Mouse (Mus musculus) telencephalon, adult 2 months (tissue): Measurements from ENCODE around the gene Rfx4.

ENCODE experiments used
- DNase-seq: peaks from one replicate; pipeline ENCODE4 v3.0.0-alpha.2; 2011; ENCODE audit warnings: low read depth, low spot score

The Rfx4 gene

DNA sequence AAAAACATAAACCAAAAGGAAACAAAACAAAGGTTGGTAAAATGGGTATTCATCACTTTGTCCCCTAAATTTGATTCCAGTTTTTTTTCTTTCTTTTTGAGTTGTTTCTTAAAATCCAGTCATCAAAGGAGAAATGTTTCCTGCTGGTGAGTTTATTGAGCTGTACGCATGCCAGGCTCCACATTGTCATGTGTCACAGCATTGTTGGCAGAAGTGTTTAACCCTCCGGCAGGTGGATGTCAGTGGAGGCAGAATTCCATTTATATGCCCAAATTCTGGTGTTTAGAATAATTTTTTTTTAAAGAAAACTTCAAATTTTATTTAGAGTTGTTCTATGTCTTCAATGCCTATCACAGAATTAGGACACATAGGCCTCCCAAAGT is 56.0 kb downstream of the Rfx4 start:
- no peak for DNase-seq

DNA sequence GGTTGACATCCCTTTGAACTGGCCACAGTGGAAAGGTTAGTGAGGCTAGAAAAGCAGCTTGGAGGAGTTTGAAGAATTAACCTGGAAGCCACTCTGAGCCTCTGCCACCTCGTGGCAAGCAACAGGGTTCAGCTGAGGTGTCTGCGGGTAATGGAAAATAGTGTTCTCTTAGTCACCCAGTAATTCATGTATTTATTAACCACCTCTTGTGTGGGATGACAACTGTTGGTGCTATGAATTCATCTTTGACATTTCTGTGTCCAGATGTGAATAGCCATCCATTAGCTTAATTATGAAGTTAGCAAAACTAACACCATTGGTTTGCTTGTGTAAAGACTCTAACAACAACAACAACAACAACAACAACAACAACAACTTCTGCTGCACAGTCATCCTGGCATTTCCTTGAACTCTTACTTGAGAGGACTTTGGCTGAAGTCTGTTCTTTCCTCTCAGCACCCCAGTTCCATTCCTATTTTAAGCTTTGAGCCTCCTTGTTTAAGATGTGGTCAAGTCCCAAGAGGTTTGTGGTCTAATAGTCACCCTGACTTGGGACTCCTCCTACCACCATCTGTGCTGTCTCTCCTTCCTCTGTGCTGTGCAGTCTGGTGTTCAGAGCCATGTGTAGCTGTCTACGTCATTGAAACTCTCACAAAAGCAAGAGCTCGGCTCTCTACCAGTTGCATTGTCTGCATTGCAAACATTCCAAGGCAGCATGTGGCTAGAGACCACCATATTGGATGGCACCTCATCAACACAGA is 60.0 kb downstream of the Rfx4 start:
- DNase-seq = no peak

DNA sequence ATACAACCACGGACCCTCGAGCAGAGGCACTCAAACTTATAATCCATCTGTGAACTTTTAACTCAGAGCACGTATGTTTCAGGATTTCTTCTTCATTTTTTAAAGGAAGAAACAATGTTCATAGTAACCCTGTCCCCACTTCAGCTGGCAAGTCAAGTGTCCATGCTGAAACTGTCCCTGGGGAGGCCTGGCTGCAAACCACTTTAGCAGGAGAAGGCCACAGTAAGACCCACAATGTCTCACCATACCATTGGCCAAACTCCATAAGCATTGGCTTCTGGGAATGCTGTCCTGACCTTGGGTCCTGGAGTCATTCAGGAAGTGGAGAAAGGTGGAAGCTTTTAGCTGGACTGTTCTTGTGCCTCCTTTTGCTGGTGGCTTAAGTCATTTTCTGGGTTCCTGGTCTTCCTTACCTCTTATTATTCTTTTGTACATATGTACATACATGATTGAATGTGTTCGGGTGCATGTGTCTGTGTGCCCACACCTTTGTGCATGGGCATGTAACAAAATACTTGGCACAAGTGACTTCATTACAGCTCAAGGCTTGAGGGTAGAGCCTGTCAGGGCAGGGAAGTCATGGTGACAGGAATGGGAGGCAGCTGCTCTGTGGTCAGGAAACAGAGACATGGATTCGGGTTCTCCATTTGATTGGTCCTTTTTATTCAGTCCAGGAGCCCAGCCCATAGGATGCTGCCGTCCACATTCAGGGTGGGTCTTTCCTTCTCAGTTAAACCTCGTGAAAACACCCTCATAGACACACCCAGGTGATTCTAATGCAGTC is 61.4 kb downstream of the Rfx4 start:
- DNase-seq = no peak

DNA sequence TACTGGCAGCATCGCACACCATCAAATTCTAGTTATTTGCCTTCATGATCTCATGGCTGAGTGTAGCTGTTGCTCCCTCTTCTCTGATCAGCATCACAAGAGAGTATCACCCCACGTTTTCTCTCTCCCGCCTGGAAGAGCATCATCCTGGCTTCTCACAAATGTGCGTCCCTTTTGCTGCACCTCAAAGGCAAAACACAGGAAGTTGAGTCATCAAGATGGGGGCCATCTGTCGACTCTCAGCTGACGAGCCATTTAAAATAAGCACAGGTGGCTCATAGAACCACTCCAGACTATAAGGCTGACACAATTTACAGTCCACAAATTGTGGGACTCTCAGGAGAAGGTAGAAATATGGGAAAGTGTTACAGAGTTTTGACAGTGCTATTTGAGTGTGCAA is 63.8 kb downstream of the Rfx4 start:
- peak; percentile 46 for DNase-seq

DNA sequence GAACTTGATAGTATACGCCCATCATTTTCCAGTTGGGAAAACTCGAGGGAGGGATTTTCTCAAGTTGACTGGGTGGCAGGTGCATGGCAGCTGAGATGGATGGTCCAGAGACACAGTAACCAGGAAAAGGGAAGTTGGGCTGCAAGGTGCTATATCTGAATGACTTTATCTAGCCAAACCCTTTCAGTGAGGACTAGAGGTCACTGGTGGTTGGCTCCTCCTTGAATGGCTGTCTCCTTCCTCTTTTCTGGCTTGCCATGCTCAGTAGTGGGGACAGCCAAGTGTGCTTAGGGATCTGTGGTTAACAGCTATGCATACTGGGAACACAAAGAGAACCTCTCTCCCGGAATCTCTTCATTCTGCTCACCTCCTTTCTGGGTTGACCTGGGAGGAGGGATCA is 64.4 kb downstream of the Rfx4 start:
- no peak for DNase-seq

DNA sequence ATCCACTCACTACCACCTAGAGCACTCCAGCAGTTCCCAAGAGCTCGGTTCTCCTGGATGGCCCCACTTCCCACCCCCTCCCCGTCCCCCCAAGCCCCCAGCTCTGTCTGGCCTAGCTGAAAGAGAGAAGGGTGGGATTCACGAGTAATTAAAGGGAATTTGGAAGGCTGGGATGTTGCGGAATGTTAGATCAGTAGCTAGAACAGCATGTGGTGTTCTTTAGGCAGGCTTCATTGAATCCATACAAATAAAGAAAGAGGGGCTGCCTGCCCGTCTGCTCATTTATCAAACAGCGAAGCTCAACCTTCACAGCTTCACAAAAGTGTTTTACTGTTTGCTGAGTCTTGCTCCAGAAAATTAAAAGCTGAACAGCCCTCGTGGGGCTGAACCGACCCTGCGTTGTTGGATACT is 66.9 kb downstream of the Rfx4 start:
- DNase-seq = no peak

DNA sequence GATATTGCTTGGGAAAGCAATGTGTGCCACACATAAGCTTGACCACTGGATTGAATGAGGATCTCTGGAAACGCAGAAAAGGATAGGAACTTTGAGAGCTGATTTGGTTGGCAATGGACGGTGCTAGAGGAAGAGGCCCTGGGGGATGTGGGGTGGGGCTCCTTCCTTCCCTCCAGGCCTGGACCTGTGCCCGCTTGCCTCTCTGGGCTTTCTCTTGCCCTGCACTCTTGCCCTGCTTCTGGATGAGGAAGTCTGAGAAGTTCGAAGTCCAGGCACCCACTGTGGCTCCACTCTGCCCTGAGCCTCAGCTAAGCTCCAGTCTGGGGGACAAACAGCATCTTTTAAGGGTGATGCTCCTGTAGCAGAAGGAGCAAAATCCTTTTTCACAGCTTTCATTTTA is 67.8 kb downstream of the Rfx4 start:
- DNase-seq = no peak

DNA sequence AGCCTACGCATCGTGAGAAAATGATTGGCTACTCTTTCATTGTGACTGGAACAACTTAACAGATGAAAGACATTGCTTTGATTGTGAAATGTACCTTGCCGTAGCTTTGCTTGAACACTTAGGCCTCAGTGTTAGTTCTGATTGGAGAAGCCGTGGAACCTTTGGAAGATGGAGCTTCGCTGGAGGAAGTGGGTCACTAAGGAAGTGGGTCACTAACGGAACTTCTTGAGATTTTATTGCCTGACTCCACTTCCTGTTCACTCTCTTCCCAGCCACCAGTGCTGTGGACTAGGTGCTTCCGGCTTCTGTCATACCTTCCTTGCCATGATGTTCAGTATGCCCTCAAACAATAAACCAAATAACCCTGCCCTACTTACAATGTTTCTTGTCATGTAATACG is 73.1 kb downstream of the Rfx4 start:
- DNase-seq = no peak

DNA sequence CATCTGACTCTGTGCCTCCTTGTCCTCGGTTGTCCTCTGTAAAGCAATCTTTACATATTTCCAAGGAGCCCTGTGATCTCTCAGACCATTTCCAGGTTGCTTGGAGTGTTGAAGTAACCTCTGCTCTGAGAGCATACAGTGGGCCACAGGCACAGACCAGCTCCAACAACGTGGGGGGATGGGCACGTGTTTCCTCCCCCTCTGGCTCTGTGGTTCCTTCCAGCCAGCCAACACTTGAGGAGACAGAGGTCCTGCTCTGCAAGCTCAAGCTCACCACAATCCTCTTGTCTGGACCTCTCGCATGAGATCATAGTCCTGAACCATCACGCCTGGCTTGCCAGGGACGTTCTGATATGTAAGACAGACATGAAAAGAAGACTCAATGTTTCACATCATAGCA is 79.7 kb downstream of the Rfx4 start:
- DNase-seq = no peak

DNA sequence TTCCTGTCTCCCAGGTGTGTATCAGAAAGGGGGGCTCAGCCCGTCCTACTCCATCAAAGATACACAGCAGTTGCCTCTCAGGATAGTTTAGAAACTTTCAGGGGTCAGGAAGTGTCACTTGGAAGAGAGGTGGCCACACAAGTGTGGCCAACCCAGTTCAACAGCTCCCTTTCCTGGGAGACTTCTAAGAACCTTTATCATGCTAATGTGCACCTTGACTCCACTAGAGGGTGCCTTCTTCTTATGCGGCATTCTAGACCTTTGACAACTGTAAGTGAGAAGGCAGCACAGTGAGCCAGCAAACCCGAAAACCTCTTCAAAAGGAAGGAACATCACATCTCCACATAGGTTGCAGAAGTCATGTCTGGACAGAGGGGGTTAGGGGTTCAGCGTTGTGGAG is 80.2 kb downstream of the Rfx4 start:
- DNase-seq = peak; percentile 19

DNA sequence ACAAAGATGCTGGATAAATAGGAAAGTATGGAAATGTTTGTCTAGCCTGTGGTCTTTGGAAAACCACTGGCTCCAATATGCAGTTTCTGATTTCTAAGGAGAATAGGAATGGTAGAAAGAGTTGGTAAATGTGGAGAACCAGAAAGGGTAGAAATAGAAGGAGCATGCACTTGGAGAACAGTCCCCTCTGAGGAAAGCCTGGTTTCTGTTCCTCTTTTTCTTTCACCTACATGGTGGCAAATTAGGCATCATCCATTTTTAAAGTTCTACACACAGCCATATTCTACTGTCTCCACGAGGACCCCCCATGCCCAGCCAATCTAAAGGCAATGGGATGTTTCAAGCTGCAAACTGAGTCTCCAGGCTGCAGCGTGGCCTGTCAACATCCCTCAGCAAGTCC is 81.5 kb downstream of the Rfx4 start:
- no peak for DNase-seq

DNA sequence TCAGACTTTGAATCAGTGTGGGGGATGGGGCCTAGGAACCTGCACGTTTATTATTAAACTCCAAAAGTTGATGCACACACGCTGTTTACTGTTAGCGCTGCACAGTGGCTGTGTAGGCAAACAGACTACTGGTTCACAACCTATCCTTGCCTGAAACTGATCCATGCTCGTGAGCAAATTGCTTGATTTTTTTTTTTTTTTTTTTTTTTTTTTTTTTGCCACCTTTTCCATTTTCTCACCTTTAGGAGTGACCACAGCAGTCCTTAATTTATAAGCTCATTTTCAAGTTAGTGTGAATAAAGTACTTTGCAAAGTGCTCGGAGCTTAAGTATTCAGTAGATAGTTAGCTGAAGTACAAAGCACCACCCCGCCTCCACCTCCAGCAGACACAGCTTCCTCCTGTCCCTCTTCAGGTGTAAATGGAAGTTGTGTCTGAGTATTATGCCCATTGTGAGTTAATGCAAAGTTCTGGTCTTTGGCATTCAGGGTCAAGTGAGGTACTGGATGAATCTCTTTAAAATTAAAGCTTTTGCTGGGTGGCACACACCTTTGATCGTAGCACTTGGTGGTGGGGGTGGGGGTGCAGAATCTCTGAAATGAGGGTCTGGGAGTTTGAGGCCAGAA is 83.1 kb downstream of the Rfx4 start:
- DNase-seq = no peak

DNA sequence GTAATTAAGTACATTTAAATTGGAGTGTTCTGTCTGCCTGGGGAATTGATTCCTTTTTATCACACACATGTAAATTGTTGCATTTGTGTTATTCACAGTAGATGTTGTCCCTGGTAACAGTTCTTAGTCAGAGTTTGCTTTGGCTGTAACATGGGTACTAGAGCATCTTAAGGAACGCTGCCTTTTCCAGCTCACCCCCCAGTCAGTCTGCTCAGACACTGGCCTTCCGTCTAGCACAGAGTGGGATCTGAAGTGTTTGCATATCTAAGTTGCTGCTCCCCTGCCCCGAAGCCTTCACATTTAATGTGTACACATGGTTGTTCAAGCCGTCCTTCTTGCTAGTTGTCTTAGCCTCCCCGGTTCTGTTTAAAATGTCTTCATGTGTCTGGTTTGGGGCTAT is 90.8 kb downstream of the Rfx4 start:
- no peak for DNase-seq

DNA sequence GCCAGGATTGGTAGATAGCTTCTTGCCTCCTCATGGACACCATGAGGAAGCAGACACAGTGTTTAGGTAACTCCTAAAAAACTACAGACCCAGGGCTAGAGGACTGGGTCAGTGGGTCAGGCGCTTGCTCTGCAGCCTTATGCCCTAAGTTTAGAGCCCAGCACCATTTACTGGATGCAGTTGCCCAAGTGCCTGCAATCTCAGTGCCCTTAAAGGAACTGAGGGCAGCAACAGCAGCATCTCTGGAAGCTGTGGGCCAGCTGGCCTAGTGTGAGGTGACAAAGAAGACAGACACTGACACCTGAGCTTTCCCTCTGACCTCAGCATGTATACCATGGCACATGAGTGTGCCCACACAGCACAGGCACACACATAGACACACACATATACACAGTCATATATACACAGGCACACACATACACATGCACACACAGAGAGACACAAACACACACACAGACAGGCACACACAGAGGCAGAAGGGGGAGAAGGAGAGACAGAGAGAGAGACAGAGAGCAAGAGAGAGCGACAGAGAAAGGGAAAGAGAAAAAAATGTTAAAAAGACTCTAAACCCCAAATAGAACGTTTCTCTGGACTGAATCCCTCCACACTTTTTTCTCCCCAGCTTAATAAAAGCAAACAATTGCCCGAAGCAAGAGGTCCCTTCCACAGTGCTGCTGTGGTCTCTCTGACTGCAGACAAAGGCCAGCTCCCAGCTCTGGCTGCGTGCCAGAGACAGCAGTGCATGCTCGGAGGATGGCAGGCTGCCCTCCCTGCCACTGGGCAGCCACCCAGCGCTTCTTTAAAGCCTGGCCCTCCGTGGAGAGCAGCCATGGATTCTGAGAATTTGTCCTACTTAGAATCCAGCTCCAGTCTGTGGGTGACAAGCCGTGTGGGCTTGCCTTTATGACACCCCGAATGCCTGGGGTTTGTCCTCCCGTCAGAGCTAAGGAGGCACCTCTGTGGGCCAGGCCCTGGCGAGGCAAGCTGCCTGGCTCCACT is 96.4 kb downstream of the Rfx4 start:
- DNase-seq = peak; percentile 34

DNA sequence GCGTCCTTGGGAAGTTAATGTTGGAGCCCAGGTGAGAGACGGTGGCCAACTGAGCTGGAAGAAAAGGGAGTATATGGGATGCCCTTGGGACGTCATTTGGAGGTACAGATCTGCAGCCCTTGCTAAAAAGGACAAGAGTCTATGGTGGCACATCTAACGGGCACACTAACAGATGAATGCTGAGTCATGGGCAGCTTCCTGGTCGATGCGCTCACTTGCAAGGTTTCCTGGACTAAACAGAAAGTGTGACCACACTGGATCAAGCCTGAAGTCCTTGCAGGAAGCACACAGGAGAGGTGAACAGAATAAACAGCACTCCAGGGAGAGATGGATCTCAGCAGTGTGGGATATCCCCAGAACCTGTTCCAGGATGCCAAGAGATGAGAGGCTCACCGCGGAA is 98.2 kb downstream of the Rfx4 start:
- no peak for DNase-seq

DNA sequence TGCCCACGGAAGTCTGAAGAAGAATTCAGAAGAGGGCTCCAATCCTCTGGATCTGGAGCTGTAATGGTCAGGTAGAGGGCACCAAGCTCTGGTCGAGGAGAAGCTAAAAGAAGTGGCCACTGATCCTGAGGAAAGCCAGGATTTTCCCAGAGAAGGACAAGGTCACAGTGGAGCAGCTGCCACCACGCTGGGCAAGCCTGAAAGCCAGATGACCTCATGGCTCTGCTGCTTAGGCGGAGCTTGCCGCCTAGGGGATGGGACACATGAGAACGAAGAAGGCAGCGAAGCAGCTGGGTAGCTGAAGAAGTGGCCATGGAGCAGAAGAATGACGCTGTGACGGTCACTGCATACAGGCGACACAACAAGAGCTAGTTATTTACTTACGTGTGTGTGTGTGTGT is 99.6 kb downstream of the Rfx4 start:
- DNase-seq = no peak

DNA sequence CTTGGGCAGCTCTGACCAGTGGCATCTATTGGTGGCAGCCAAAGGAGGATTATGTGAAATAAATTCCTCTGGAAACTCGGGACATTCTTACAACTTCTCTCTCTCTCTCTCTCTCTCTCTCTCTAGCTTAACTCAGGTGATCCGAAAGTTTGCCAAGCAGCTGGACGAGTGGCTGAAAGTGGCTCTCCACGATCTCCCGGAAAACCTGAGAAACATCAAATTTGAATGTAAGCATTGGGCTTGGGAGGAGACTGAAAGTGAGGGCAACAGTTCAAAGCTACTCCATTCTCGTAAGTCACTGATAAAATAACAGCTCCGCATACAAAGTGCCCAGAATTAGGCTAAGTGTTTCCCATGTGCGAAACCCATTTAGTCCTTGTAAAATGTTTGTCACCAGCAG is 102.5 kb downstream of the Rfx4 start:
- DNase-seq = no peak

DNA sequence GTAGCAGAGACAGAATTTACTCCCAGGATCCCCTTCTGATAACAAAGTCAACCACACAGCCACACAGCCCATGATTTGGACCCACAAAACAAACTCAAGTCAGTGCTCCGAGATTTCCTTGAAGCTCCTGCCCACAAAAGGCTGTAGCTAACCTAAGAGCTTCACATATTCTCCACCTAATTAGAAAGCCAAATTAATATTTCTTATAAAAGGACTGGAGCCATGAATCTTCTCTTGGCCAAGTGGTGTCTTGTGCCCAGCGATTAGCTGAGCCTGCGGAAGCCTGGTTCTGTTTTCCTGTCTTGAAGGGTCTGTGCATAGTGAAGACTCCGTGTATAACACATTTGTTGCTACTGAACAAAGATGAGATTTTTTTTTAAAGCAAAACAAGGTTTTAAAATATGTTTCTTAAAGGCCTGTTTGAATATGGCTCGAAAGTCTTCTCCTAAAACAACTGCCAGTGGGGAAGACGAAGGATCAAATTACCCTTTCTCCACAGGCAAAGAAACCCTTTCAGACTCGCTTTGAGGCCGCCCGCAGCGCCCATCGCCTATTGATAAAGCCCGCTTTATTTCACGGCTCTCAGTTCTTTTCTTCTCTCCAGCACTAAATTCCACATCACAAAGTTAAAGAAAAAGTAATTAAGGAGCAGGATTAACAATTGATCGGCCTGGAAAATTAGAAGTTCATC is 103.1 kb downstream of the Rfx4 start:
- no peak for DNase-seq

DNA sequence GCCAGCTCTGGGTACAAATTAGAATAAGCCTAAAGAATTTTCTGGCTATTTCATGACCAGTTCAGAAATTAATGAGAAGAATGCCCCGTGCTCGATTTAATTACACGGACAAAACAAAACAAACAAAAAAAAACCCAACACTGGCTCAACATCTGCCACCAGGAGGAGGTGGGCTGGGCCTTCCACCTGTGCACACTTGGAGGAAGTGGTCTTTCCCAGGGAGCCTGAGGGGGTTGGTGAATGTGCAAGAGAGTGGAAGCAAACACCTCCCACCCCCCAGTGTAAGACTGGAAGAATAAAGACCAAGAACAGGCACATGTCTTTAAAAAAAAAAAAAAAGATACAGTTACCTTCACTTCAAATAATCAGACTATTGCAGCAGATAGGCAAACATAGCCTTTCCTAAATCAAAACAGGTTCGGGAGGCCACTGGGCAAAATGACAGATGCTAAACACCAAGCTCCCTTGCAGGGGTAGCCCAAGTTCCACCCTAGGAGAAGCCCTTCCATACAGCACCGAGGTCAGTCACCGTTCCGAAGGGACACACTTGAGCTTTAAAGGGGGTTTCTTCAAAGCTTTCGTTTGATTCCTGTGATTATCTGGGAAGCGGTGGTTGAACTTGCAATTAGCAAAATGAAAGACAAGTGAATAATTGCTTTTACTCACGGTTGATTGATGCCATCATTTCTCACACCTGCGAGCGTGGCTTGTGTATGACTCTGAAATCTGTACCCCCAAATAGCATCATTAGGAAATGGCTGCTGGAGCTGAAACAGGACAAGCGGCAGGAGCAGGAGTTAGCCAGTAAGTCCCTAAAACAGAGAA is 103.9 kb downstream of the Rfx4 start:
- no peak for DNase-seq

DNA sequence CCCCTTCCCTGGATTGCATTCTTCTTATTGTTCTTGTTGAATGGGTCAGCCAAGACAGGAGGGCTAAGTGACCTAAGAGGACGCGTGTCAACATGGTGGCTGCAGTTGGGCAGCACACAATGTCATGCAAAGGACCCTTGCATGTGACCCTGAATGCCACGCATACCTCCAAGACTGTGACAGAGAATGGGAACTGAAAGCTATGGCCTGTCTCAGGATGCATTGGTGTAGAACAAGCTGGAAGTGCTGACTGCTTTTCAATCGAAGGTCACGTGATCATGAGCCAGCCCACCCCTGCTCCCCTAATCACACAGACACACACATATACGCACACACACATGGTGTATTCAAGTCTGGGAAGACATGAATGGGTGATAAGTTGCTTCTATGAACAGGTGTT is 107.6 kb downstream of the Rfx4 start:
- no peak for DNase-seq
